Mouse (Mus musculus) right cerebral cortex, postnatal 36 days (tissue): ENCODE measurements around the gene Dhx36.
A peak's percentile ranks its signal among the peaks of the same experiment; 100 is the strongest.

ENCODE experiments used
- DNase-seq, 2 experiments: peaks; one replicate each; pipeline ENCODE4 v3.0.0; 2022; ENCODE audit warnings: low spot score in 2 of 2, mixed read lengths in 1 of 2

Dhx36 gene

DNA sequence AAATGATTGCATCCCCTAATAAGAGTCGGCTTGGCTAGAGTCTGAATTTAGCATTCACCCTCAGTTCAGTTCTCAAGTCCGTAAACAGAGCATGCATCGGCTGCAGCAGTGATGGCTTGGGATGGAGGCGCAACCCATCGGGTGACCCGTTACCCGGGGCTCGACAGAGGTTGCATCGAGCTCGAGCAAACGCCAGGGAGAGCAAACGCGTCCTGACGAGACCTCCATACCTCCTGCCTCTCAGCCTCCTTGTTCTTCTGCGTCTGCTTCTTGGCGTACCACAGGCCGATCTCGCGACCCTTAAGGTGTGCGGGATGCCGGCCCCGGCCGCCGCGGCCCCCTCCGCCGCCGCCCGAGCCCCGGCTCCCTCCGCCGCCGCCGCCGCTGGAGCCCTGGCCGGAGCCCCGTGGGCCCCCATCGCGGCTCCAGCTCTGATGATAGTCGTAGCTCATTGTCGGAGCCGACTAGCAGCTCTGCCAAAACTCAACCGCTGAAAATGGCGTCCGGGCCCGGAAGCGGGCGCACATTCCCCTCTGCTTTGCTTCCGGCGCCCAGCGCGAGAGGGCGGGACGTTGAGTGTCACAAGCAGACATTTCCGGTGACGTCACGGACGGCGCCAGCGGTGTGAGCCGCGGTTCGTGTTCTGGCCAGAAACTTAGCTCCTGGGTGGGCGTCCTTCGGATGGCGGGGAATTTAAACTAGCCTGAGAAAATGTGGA, at the start of gene Dhx36:
Dhx36 (minus strand) TSS at position 517 of the 718 bp plus-strand sequence.
- DNase-seq: peak; percentile 97 to 98

DNA sequence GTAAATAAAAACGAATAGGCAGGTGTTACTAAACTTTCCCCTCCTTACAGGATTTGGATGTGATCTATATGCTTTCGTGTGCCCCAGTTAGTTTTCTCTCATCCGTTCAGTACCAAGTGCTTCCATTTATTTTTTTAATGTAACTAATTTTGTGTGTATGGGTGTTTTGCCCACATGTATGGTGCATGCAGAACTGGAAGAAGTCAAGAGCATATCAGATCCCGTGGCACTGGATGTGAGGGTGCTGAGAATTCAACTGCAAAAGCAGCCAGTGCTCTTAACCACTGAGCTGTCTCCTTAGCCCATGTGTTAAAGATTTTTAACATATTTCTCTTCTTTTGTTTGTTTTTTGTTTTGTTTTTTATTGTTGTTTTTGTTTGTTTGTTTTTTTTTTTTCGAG, 20.8 kb upstream of the Dhx36 start:
- no peak for DNase-seq

DNA sequence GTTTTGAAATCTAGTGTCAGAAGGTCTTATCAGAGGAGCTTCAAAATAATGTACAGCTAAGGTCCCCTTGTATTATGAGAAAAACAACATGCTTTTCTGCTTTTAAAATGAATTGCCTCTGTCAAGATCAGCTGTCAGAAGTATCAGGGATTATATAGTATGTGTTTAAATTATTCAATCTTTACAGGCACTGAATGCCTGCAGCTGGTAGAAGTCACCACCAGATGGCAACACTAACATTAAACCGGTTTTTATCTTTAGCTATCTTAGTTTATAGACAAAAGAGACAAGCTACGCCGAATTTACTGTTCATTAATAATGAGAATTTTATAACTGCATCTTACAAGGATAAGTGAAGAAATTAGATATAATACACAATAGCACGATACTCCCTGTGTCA, 20.4 kb upstream of the Dhx36 start:
- DNase-seq: peak; percentile 7 to 15

DNA sequence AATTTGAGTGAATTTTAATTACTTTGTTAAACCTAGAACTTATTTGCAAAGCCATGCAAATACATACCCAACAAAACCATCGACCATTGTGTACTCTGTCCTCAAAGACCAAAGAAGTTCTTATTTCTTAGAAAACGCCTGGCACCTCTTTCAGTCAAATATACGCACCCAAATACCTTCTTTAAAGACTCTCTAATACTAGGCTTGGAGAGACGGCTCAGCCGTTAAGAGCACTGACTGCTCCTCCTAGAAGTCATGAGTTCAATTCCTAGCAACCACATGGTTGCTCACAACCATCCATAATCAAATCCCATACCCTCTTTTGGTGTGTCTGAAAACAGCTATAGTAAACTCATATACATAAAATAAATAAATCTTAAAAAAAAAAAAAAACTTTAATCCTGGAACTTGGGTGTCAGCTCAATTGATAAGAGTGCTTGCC, 423 bp upstream of the Dhx36 start:
- no peak for DNase-seq

DNA sequence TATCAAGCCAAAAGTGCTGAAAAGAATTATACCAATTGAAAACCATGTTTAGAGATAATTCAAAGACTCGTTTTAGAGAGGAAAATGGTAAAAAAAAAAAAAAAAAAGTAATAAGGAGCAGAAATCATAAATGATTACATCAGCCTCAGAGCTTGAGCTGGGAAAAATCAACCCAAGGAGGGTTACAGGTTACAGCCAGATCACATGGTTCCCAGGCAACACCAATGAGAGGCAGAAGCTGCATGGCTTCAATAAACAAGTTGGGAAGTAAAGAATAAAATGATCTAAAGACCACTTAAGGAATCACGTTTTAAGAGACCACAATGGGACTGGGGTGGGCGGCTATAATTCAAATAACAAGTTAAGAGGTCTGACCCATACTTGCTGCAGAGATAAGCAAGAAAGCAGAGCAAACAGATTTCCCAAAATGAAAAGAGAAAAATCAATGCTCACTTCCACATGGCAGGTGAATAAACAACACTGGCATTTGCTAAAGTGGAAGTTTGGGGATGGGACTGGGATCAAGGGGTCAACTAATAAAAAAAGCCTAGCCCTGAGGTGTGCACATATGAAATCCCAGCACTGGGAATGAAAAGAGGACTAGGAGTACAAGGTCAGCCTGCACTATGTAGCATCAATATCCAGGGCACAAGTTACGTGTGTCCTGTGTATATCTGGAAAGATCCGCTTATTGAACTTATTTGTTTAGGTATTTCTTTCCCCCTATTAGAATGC, 1.5 kb downstream of the Dhx36 start:
- no peak for DNase-seq

DNA sequence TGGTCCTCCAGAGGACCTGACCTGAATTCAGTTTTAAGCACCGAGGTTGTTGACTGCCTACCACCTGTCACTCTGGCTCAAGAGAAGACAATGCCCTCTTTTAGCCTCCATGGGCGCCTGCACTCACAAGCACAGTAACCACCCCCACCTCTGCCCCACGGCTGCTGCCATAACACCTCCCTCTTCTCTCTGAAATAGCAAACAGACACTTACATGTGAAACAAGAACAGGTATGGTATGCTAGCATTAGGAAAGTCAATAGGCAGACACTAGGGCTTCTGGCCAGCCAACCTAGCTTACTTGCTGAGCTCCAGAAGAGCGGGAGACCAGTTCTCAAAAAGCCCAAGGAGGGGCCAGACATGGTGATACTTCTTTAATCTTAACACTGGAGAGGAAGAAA, 7.5 kb downstream of the Dhx36 start:
- DNase-seq: no peak

DNA sequence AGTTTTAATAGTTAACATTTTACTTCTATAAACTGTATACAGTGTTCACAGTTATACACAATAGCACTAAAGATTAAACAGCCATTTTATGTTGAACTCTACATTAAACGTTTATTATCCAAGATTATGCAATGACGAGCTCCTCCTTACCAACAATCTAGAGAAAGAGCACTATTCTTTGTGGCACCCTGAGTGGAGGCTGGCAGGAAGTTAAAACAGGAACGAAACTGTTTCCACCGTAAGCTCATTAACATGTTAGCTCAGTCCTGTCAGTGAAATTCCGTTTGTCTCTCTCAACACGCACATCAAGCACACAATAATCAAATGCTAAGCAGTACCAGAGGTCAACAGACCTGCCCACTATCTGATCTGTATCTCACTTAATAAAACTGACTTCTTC, 14.2 kb downstream of the Dhx36 start:
- DNase-seq: no peak

DNA sequence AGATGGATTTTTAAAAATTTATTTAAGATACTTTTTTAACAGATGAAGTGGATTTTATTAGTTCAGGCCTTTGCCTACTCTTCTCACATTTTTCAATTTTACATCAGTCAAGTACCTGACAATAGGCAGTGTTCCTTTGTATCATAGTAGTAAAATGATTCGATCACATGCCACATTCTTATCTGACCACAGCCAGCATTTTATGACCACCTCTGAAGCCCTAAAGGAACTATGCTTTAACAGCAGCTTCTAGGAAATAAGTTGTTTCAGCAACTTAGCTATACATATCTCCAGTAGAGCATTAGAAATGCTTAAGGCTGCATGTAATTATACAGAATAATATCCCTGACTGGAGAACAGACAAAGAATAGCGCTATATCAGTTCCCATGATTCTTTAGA, 22.5 kb downstream of the Dhx36 start:
- no peak for DNase-seq

DNA sequence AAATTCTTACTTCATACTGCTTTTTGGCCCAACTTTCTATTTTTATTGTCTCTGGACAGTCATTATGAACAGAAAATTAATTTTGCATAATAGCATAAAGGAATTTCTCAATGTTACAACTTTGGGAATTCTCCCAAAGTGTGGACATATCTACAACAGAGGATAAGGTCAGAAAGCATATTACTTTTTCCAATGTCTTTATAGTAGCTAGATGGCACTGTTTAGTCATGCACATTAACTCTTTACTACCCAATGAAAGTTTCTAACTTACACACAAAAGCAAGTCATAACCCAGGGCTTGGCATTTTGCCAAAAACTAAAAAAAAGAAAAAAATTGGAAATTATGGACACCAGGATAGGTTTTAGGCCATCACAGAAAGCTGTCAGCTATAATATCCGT, 36.6 kb downstream of the Dhx36 start:
- DNase-seq: no peak

DNA sequence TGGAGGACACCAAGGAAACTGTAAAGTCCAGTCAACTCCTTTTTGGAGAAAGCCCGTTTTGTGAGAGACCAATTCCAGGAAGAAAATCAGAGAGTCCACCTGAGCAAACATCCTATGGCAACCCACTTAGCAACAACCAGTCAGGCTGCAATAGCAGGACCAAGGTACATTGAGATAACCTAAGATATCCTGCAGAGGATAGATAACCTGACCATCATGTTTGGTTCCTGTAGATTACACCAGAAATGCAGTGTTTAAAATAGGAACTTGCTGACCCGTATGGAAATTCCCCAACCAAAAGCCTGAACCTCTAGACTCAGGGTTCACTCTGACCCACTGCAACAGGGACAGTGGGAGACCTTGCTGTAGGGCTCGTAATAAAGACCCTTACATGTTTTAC, 42.5 kb downstream of the Dhx36 start:
- DNase-seq: no peak

DNA sequence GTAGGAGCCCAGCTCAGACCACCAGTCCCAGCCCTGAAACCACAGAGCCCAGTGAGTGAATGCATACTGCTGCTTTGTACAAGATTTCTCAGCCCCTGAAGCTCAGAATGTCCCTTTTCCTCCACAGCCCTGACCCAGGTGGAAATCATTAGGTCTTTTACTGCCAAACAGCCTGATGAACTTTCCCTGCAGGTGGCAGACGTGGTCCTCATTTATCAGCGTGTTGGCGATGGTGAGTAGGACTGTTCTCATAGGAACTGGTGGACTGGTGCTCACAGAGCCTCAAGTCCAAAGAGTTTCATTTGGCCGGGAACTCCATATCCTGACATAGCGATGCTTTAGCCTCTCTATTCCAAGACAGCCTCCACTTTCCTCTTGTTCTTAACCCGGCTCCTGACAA, 47.3 kb downstream of the Dhx36 start:
- no peak for DNase-seq

DNA sequence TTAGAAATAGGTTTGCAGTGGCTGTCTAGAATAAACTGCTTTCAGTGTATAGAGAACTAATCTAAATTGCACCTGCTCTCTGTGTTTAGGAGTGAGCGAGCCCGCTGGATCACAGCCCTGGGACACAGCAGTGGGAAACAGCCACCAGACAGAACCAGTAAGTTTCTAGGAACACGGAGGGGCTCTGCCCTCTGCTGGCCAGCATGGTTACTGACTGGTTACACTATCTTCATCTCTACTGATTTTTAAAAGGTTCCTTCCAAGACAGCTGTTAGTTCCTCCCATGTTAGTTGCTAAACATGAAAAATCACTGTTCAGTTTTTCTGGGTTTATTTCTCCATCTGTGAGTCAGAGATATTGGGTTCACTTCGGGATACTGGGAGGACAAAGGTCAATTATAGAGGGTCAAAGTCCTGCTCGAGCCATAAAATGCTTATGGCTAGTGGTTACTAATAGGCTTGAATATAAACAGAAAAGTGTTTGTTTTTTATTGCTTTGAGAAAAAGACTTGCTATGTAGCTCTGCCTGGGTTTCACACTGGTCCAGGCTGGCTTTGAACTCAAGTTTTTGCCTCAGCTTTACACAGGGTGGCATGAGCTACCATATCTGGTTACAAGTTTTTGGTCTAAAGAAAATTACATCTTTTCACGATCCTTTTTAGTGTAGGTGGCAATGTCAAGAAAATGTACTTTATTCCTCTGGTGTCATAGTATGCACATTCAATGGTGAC, 48.4 kb downstream of the Dhx36 start:
- peak; percentile 59 to 63 for DNase-seq

DNA sequence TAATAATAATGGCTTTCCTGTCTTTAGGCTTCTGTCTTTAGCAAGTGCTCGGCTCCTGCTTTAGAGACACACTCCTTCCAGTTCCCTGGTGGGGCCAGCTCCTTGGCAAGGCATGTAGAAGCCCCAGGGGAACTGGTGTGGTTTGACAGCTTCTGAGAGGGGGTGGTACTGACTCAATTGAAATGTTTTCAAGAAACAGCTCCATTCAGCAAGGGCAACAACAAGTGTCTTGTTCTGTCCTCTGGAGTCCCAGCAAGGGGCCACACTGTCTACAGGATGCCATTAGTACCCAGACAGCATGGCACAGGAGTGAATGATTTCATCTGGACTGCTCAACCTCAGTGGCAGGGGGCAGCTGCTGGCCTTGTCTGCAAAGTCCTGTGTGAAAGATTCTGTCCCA, 51.0 kb downstream of the Dhx36 start:
- DNase-seq: peak; percentile 35 to 45

DNA sequence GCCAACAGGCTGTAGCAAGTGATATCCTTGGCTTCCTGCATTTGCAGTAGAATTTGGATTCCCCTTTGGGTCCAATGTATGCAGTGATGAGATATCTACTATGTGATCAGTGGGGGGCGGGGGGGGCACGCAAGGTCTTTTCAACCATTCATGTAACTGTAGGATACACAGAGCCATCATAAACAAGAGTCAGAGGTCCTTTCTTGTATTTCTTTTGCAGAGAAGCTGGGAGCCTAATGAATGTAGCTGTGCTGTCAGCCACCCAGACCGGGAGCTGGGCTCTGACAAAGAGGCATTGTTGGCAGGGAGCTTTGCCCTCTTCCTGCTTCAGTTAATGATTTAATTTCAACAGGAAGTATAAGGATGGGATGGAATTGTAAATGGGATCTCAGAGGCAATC, 52.7 kb downstream of the Dhx36 start:
- DNase-seq: no peak

DNA sequence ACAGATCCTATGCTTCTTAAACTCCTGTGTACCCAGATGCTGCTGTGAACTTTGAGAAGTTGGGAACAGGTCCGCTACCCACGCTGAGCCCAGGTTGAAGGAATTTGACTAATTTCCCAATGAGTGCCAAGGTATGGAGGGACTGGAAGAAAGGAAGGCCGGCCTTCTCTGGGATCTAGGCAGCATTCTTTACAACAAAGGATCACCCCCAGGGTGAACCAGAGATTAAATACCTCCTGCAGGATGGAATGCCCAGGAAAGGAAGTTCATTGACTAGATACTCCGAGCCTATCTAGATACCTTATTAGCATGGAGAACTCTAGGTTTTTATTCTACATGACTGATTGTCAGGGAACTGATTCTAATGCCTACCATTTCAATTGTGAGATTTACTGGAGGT, 53.8 kb downstream of the Dhx36 start:
- DNase-seq: no peak

DNA sequence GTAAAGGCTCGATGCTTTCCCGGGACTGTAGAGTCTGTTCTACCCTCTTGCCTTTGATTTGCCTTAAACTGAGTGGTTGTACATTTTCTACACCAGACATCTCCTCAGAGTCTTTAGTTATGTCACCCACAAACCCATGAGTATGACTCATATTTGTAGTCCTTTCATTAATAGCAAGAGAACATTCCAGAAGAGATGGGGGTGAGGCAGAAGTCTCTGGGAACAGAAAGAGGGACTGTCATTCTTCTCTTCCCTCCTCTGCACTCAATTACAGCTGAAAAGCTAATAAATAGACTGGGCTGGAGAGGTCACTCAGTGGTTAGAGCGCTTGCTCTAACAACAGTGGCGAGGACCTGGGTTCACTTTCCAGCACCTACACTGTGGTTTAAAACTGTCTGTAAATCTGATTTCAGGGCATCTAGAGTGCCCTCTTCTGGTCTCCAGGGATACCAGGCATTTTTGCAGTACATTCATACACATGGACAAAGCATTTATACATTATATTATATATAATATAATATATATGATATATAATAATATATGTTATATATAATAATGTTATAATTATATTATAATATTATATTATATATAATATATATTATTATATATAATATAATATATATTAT, 56.8 kb downstream of the Dhx36 start:
- DNase-seq: no peak

DNA sequence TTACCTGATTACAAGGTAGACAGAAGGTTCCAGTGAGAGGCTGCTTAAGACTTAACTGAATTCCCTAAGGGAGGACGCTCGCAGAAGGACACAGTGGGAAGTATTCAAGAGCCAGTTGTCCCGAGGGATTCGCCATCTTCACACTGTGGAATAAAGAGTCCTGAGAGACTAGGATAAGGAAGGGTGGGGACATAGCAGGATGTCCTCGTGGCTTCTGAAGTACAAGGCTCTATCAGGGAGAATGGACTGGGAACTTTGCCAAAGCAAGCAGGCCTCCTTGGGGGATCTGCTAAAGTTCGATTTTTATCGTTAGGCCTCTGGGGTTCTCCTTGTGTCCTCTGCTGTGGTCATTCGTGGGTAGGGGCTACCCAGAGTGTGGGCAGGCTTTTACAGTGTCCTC, 59.7 kb downstream of the Dhx36 start:
- DNase-seq: no peak

DNA sequence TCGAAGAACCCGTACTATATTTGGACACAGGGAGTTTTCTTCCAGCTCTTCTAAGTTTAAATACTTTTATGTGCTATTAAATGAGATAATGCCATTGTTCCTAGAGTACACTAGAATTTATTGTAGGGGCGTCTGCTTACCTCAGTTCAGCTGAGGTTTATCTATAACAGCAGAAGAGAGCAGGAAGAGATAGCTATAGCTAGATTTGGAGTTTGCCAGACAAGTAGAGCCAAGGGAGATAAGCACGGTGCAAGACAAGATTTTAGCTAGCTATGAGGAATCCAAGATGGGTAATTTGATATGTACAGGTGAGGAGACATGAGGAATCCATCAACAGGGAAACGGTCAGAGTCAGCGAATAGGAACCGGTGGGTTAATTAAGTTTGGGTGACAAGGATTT, 60.5 kb downstream of the Dhx36 start:
- no peak for DNase-seq

DNA sequence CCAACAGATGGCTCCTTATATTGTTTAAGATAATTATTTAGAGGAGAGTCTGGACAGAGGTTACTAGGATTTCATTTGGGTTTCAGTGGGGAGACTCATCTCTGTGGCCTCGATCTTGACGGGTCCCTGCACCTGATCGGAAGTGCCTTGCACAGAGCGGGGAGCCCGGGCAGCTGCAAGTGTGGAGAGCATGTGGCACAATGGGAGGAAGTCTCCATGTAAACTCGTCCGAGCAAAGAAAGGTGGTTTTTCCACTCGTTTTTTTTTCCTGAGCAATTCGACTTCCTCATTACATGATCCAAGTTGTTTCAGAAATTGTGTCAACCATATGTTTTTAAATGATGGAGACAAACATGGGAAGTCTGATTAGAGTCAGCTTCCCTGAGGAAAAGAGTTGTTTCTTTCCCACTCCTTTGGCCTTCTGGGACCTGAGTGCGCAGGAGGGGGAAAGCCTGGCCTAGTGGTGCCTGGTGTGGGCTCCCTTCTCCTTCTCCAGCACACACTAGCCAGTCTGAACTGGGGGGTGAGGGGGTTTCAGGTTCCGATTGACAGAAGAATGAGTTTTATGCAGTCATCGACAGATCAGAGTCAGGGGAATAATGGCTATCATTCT, 63.1 kb downstream of the Dhx36 start:
- no peak for DNase-seq

DNA sequence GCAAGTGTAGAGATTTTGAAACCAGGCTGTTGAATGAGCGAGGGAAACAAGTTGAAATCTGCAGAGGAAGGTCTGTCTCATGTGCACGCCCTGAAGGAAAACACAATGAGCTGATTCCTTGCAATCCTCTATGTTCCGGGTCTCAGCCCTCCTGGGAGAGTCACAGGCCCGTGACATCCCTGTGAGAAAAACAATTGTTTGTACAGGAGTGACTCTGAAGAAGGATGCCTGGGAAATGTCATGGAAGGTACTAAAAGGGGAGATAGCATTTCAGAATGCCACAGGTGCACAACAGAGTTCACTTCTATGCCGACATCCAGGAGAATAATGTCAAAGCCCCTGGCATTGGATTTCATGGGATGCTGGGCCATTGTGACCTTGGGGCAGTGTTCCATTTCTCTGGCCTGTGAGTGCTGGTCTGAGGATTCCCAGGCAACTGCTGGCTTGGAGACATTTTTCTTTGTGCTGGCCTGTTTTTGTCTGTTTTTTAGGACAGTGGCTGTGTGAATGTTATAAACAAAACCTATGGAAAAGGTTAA, 66.3 kb downstream of the Dhx36 start:
- no peak for DNase-seq

DNA sequence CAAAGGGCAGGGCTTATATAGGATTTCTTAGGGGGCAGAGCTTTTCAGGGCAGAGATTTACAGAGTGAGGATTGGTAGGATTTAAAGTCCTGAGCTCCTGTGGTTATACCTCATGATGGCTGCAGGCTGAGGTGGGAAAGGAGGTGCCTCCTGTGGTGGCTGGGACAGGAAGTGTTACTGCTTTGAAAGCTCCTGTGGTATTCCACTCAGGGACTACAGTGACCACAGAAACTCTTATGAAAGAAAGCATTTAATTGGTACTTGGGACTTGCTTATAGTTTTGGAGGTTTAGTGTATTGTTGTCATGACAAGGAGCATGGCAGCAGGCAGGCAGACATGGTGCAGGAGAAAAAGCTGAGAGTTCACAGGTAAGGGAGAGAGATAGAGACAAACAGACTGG, 70.9 kb downstream of the Dhx36 start:
- no peak for DNase-seq

DNA sequence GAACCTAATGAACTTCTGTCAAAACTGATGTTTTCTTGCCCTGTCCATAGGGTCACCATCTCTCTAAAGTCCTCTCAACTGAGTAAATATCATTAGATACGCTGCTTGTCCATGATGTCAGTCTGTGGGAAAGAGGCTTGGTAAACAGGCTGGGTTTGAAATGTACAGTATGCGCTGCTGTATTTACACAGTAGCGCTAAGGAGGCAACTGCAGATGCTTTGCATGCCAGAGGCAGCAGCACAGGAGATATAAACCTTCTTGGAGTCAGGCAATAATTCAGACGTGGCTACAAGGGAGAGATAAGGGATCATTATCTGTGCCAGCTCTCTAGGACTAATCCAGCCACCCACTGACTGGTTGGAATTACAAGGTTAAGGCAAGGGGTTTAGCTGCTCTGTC, 73.1 kb downstream of the Dhx36 start:
- DNase-seq: no peak
